Mouse (Mus musculus) midbrain, embryonic 15.5 days (tissue): ENCODE measurements around the gene Pid1. TPM values are rescaled to one million over a fixed set of nuclear protein-coding genes. Genes with fewer than 3 reads are reported as not detected.

Experiments used
- ATAC-seq: fragments of 200-750 bp; cut with Nextera tagmentation; replicated peaks from 2 replicates; pipeline ENCODE4 v1.8.0; 2017; ENCODE audit warnings: moderate TSS enrichment
- H3K27ac ChIP-seq: fragments of 300-500 bp; sonication (generic); 2 replicates; pipeline ENCODE4 v1.5.1; 2015; ENCODE audit warnings: mild to moderate bottlenecking, inconsistent platforms
- H3K27me3 ChIP-seq: fragments of 300-500 bp; sonication (generic); replicated peaks from 2 replicates; pipeline ENCODE4 v1.6.1; 2015; ENCODE audit warnings: inconsistent platforms
- H3K36me3 ChIP-seq: fragments of 300-500 bp; sonication (generic); replicated peaks from 2 replicates; pipeline ENCODE4 v1.6.1; 2015; ENCODE audit warnings: inconsistent platforms
- H3K4me1 ChIP-seq: fragments of 300-500 bp; sonication (generic); 2 replicates; pipeline ENCODE4 v1.6.1; 2015; ENCODE audit warnings: inconsistent platforms
- H3K4me2 ChIP-seq: fragments of 300-500 bp; sonication (generic); 2 replicates; pipeline ENCODE4 v1.6.1; 2015; ENCODE audit warnings: inconsistent platforms, mild to moderate bottlenecking, moderate library complexity
- H3K4me3 ChIP-seq: fragments of 300-500 bp; sonication (generic); 2 replicates; pipeline ENCODE4 v1.5.1; 2015; ENCODE audit warnings: mild to moderate bottlenecking, inconsistent platforms
- H3K9ac ChIP-seq: fragments of 300-500 bp; sonication (generic); 2 replicates; pipeline ENCODE4 v1.6.1; 2015; ENCODE audit warnings: mild to moderate bottlenecking, inconsistent platforms
- H3K9me3 ChIP-seq: fragments of 300-500 bp; sonication (generic); 2 replicates; pipeline ENCODE4 v1.6.1; 2016; ENCODE audit warnings: inconsistent platforms
- WGBS: fragments of 180-500 bp; shearing (Covaris S2); methylation state at CpG from one replicate; pipeline ENCODE4 v1.1.7; 2015; ENCODE audit warnings: mixed read lengths; 5-methylcytosine and 5-hydroxymethylcytosine counted together
- microRNA-seq: library from miRNA; unstranded; fragments of <30 nt; microRNA quantifications from one replicate; pipeline ENCODE4, GENCODE M21; 2016
- polyA plus RNA-seq: library from polyadenylated mRNA; unstranded; fragments of >200 nt; fragmentation: Nextera tagmentation; extraction: Ambion mirVana; gene quantifications from 2 replicates; pipeline ENCODE4 v1.2.1, GENCODE M21; 2015

Gene Pid1
- polyA plus RNA-seq, 1 experiment from 2014 or later: 88.1 TPM

DNA sequence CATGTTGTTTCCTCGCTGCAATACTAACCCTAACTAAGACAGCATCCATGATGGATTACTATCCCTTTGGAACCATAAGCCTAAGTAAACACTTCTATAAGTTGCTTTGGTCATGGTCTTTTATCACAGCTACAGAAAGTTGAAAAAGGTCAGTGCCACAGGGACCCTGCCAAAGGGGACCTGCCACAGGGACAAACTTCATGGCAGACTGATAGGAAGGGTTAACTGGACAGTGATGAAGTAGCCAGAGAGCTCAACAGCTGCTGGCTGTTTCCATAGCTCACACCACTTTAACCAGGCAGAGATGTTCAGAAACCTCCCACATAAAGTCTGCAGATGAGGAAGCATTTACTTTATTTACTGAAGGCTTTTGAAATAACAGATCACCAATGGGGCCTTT, 287.0 kb downstream of the Pid1 start:
- 82% methylated on average over 1 of the region's 1 CpGs for WGBS

DNA sequence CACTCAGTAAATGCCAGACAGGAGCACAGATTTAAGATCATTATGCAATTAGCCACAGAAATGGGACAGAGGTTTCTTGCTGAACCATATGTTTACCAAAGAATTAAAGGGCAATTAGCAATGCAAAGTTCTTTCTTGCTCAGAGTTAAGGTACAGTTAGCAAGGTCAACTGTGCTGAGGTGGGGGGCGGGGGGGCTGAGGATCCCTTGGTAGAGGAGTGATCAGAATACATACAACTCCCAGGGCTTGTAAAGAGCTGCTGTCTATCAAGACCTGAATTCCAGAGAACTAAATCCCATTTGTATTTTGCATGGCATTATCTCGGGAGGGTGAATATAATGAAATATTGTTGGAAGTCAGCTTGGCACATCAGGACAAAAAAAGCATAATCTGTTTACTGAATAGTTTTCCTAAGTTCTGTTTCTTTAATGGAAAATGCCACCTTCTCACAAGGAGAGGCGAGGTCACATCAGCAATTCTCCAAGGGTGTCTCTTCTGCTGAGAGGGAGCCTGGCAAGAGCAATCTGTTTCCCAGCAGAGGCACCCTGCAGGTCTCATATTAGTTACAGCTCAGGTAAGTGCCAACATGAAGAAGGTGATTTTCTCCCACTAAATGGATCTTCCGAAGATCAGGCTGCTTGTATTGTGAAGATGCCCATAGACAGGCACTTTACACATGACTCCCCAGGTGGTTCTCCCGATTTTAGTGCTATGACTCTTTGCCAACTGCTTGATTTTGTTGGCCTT, 306.9 kb downstream of the Pid1 start:
- H3K9me3 ChIP-seq: no peaks in the 10 kb centered on the region
- H3K4me2 ChIP-seq: no peak overlapping the region
- no peaks in the 10 kb centered on the region for H3K36me3 ChIP-seq
- H3K27me3 ChIP-seq: no peaks in the 10 kb centered on the region
- H3K4me1 ChIP-seq: peaks cover 11% of the 10 kb centered on the region
- no peak overlapping the region for H3K27ac ChIP-seq
- H3K9ac ChIP-seq: no peak overlapping the region
- 0 out of 2 replicates have a peak, but pooled peaks have one; percentile 42 for ATAC-seq
- H3K4me3 ChIP-seq: no peak overlapping the region
- WGBS: 62% methylated on average over 5 of the region's 5 CpGs

More for the DNA sequence above, 287.0 kb downstream of the Pid1 start:
- no peak overlapping the region for H3K27ac ChIP-seq
- H3K9me3 ChIP-seq: no peaks in the 10 kb centered on the region
- H3K36me3 ChIP-seq: no peaks in the 10 kb centered on the region
- no peak overlapping the region for H3K4me2 ChIP-seq
- no peaks in the 10 kb centered on the region for H3K27me3 ChIP-seq
- no peak overlapping the region for H3K4me3 ChIP-seq
- no peak for ATAC-seq
- H3K4me1 ChIP-seq: 0 out of 2 replicates have a peak, but pooled peaks cover 11% of the 10 kb centered on the region
- no peak overlapping the region for H3K9ac ChIP-seq

DNA sequence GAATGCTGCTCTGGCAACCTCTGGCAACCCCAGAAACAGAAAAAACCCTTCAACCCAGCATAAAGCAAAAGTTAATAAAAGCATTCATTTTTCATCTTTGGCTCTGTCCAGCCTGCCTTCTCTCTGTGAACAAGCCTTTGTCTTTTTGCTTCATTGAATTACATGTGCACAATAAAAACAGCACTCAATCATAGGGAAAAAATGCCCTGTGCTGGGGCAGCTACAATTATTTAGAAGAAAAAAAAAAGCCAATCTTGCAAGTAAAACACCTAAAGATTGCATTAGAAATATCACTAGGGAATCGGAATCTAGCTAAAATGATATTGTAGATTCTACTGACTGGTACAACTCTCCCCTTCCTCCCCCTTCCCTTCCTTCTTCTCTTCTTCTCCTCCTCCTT, 307.7 kb downstream of the Pid1 start:
- H3K4me2 ChIP-seq: no peak overlapping the region
- no peak overlapping the region for H3K4me3 ChIP-seq
- no peaks in the 10 kb centered on the region for H3K27me3 ChIP-seq
- no peaks in the 10 kb centered on the region for H3K9me3 ChIP-seq
- no peaks in the 10 kb centered on the region for H3K36me3 ChIP-seq
- no peak overlapping the region for H3K27ac ChIP-seq
- peaks cover 11% of the 10 kb centered on the region for H3K4me1 ChIP-seq
- no peak for ATAC-seq
- WGBS: 73% methylated on average over 1 of the region's 1 CpGs
- no peak overlapping the region for H3K9ac ChIP-seq

DNA sequence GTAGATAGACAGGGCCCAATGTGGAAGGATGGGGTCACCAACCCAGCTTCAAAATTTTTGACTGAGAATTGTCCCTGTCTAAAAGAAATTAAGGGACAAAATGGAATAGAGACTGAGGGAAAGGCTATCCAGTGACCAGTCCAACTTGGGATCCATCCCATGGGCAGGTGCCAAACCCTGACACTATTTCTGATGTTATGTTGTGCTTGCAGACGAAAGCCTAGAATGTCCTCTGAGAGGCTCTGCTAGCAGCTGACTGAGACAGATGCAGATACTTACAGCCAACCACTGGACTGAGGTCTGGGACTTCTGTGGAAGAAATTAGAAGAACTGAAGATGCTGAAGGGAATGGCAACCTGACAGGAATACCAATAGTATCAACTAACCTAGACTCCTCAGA, 338.2 kb downstream of the Pid1 start:
- WGBS: 83% methylated on average over 1 of the region's 1 CpGs

DNA sequence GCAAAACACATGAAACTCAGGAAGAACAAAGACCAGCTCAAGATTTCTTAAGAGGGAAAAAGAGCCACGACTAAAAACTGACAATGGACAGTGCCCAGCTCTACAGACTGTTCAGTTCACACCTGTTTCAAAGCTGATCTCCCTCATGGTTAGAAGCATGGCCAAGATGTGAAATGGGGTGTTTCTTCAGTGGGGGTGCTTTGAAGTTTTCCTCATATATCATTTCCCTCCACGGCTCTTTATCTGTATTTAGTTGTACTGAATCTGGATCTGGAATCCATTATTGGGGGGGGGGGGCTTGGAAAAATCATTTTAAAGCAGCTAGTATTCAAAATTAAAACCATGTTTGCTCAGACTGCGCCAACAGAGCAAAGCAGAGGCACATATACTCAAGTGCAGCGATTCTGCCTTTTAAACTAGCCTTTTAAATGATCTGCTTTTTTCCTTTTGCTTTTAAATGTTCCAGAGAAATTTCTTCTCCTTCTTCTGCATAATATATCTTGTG, 351.1 kb downstream of the Pid1 start:
- H3K27me3 ChIP-seq: no peaks in the 10 kb centered on the region
- no peak for ATAC-seq
- H3K4me3 ChIP-seq: no peak overlapping the region
- 80% methylated on average over 4 of the region's 4 CpGs for WGBS
- H3K27ac ChIP-seq: no peak overlapping the region
- no peaks in the 10 kb centered on the region for H3K9me3 ChIP-seq
- H3K4me1 ChIP-seq: no peaks in the 10 kb centered on the region
- no peaks in the 10 kb centered on the region for H3K36me3 ChIP-seq
- no peak overlapping the region for H3K9ac ChIP-seq
- H3K4me2 ChIP-seq: no peak overlapping the region

More for the DNA sequence above, 338.2 kb downstream of the Pid1 start:
- no peak overlapping the region for H3K27ac ChIP-seq
- no peak for ATAC-seq
- H3K9me3 ChIP-seq: no peaks in the 10 kb centered on the region
- H3K36me3 ChIP-seq: no peaks in the 10 kb centered on the region
- H3K4me2 ChIP-seq: no peak overlapping the region
- no peaks in the 10 kb centered on the region for H3K27me3 ChIP-seq
- no peaks in the 10 kb centered on the region for H3K4me1 ChIP-seq
- H3K9ac ChIP-seq: no peak overlapping the region
- no peak overlapping the region for H3K4me3 ChIP-seq

DNA sequence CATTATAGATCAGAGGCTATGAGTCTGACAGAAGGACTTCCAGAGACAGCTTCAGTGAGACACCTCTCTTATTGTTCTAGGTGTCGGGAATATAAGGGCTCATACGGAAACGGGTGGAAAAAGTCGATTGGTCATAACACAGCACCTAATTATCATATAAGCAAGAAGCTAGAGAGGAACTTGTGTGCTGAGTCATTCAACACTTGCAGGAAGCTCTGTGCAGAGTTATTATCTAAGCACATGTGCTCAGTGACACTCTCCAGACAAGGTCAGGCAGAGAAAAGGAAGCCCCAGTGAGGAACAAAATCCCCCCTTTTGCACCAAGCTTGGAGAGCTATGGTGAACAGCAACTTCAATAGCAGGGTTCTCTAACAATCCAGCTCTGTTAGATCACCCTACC, 361.4 kb downstream of the Pid1 start:
- H3K9ac ChIP-seq: no peak overlapping the region
- H3K4me3 ChIP-seq: no peak overlapping the region
- 87% methylated on average over 4 of the region's 4 CpGs for WGBS
- H3K27ac ChIP-seq: no peak overlapping the region
- no peaks in the 10 kb centered on the region for H3K36me3 ChIP-seq
- ATAC-seq: no peak
- H3K4me1 ChIP-seq: no peaks in the 10 kb centered on the region
- H3K27me3 ChIP-seq: no peaks in the 10 kb centered on the region
- no peaks in the 10 kb centered on the region for H3K9me3 ChIP-seq
- H3K4me2 ChIP-seq: no peak overlapping the region

Small RNA genes within 50 kb of the gene (microRNA-seq; reads per million reads assigned to microRNA genes)
- not detected for gene Mir6353
